8 mouse cellular contexts compared by ENCODE assay signal in genomic region chr5:113490467-113491260, GRCm38 (mm10). TPM values are rescaled to one million over a fixed set of nuclear protein-coding genes. Genes with fewer than 3 reads are reported as not detected.
A peak's percentile ranks its signal among the peaks of the same experiment; 100 is the strongest.
DNase-seq lines count a peak whose midpoint lies in the region; TF ChIP-seq lines count a peak whose summit lies in the region.

No protein-coding gene starts in this region.

- peaks cover 41% of the 10 kb centered on the region for H3K27me3 ChIP-seq in hindbrain, embryonic 10.5 days (ENCODE audit: insufficient read depth, poor library complexity, severe bottlenecking)

- no peak for TF ChIP-seq CTCF in gastrocnemius, adult 2 months (IDR thresholded peaks at IDR 0.05)
- TF ChIP-seq CTCF in embryonic fibroblast, embryonic 13.5 days (IDR thresholded peaks at IDR 0.05; ENCODE audit: borderline replicate concordance, insufficient read depth, low read length) = no peak

- no peaks in the 10 kb centered on the region for H3K36me3 ChIP-seq in hindbrain, embryonic 10.5 days

- intact Hi-C loops in gastrocnemius, adult 2 months (cut with DNase I) = no loop called here
- intact Hi-C loops in gastrocnemius, postnatal 36 days (cut with DNase I) = no loop called here
- intact Hi-C loops in left cerebral cortex, postnatal 36 days (cut with DNase I) = loop anchor here (5.0 to 10.0 kb wide), 5 partner anchors 54 to 232 kb away; partner anchors contain the start of gene 1700069L16Rik

- peak; percentile 52 for DNase-seq in gastrocnemius, adult 2 months
- no peak for DNase-seq in gastrocnemius, postnatal 36 days
- DNase-seq in adrenal gland, postnatal 25 days = peak; percentile 35
- DNase-seq in hindbrain, embryonic 10.5 days (ENCODE audit: low spot score) = peak; percentile 59
- peak; percentile 75 to 81 for DNase-seq in left cerebral cortex, postnatal 36 days (ENCODE audit: low spot score in 2 of 2)
- peak; percentile 67 for DNase-seq in neural tube, embryonic 10.5 days (ENCODE audit: extremely low spot score, low spot score)
- DNase-seq in natural killer cell, adult 2 months (ENCODE audit: low spot score in 2 of 2) = no peak

- H3K4me3 ChIP-seq in gastrocnemius, adult 2 months = peak overlapping the region; percentile 64
- H3K4me3 ChIP-seq in embryonic fibroblast, embryonic 13.5 days (ENCODE audit: insufficient read depth, low read length) = peak overlapping the region; percentile 20
- H3K4me3 ChIP-seq in hindbrain, embryonic 10.5 days = peak overlapping the region; percentile 65

- WGBS in hindbrain, embryonic 10.5 days = under 1% methylated on average over 62 of the region's 63 CpGs

- peak overlapping the region; percentile 40; the same call in 1 of the 2 replicates for H3K27ac ChIP-seq in gastrocnemius, adult 2 months
- no peak overlapping the region for H3K27ac ChIP-seq in embryonic fibroblast, embryonic 13.5 days (ENCODE audit: insufficient read depth, low read length)
- peak overlapping the region; percentile 91 for H3K27ac ChIP-seq in hindbrain, embryonic 10.5 days

- TF ChIP-seq POLR2A in embryonic fibroblast, embryonic 13.5 days (IDR thresholded peaks at IDR 0.05; ENCODE audit: low read depth, low read length) = no peak

- no peaks in the 10 kb centered on the region for H3K4me1 ChIP-seq in embryonic fibroblast, embryonic 13.5 days (ENCODE audit: control insufficient read depth, insufficient read depth, low read length)
- H3K4me1 ChIP-seq in hindbrain, embryonic 10.5 days (replicated peaks) = peaks cover 62% of the 10 kb centered on the region

- no peaks in the 10 kb centered on the region for H3K9me3 ChIP-seq in hindbrain, embryonic 10.5 days

RNA-seq across cellular contexts. Expression of gene Wscd2, which starts 0.5 kb away (rescaled TPM):
- under 1 TPM; 0.08 to 0.36 TPM for total RNA-seq in gastrocnemius, adult 2 months (2021)
- total RNA-seq in gastrocnemius, postnatal 36 days (2021) = under 1 TPM; 0.23 to 0.30 TPM
- total RNA-seq in adrenal gland, postnatal 25 days (2021) = 3.4 and 5.8 TPM in 2 replicates
- 1.4 and 4.1 TPM in 2 replicates for polyA plus RNA-seq in embryonic fibroblast, embryonic 13.5 days (2011; ENCODE audit: insufficient read length, low read depth, missing spikeins)
- polyA plus RNA-seq in hindbrain, embryonic 10.5 days (2016; fragmentation: Nextera tagmentation; extraction: Ambion mirVana) = 13.1 and 14.5 TPM in 2 replicates
- 10 to 100 TPM; 51.5 to 66.8 TPM for total RNA-seq in left cerebral cortex, postnatal 36 days (2021)

Comparison
In these comparisons a context has a peak if more than half of its experiments do, and no peak if none do; other contexts are left out.
1. DNase-seq: peak in gastrocnemius, adult 2 months (single experiment), adrenal gland, postnatal 25 days (single experiment), hindbrain, embryonic 10.5 days (single experiment), left cerebral cortex, postnatal 36 days (2 of 2) and neural tube, embryonic 10.5 days (single experiment); none in gastrocnemius, postnatal 36 days (0 of 2) and natural killer cell, adult 2 months (0 of 2).
2. Peak in every context shown above with its lines, with median percentiles within 50 percentile points of each other: H3K4me3 ChIP-seq.